Mouse (Mus musculus) ES-E14 (cell line): ENCODE measurements at regions not wholly inside any gene's neighbourhood (a gene's known extent, or its start where the extent isn't known, plus 50 kb on each side); places are given as distances from the start of the nearest gene placed in this dataset.

Source experiments
- DNase-seq: peaks from one replicate; pipeline ENCODE4 v3.0.0-alpha.2; 2013; ENCODE audit warnings: low read depth, low spot score
- H3K27ac ChIP-seq: 2 replicates; pipeline ENCODE4 v1.5.1; 2012; ENCODE audit warnings: low read depth, mild to moderate bottlenecking, low read length, moderate library complexity, mixed read lengths; ENCODE audit not compliant: poor library complexity, insufficient read depth, severe bottlenecking
- H3K36me3 ChIP-seq: 2 replicates; pipeline ENCODE4 v1.6.1; 2012; ENCODE audit warnings: mild to moderate bottlenecking, low read length, moderate library complexity, mixed read lengths; ENCODE audit not compliant: control insufficient read depth, poor library complexity, insufficient read depth, severe bottlenecking
- H3K4me1 ChIP-seq, 2 experiments: fragments of 150-350 bp in 1 of 2; sonication (generic) in 1 of 2; 2 replicates each; pipeline ENCODE4 v1.6.1; 2012; ENCODE audit warnings: low read length in 2 of 2, mild to moderate bottlenecking in 1 of 2, mixed read lengths in 1 of 2; ENCODE audit not compliant: control insufficient read depth in 2 of 2, insufficient read depth in 2 of 2, poor library complexity in 1 of 2
- H3K4me3 ChIP-seq, 2 experiments: fragments of 150-350 bp in 1 of 2; sonication (generic) in 1 of 2; 2 replicates each; pipeline ENCODE4 v1.5.1; 2012; ENCODE audit warnings: low read length in 2 of 2, low read depth in 1 of 2, mild to moderate bottlenecking in 1 of 2, mixed read lengths in 1 of 2; ENCODE audit not compliant: insufficient read depth in 1 of 2, poor library complexity in 1 of 2, severe bottlenecking in 1 of 2
- H3K9ac ChIP-seq: 2 replicates; pipeline ENCODE4 v1.6.1; 2012; ENCODE audit warnings: low read depth, mild to moderate bottlenecking, low read length, mixed read lengths; ENCODE audit not compliant: poor library complexity, insufficient read depth, severe bottlenecking
- H3K9me3 ChIP-seq: fragments of 150-350 bp; sonication (generic); 2 replicates; pipeline ENCODE4 v1.6.1; 2012; ENCODE audit warnings: low read depth, mild to moderate bottlenecking, low read length; ENCODE audit not compliant: control insufficient read depth, insufficient read depth
- CHD2 ChIP-seq: IDR thresholded peaks from 2 replicates; pipeline ENCODE4 v1.6.1; 2014; ENCODE audit warnings: mild to moderate bottlenecking, low read depth, low read length, inconsistent platforms
- HCFC1 ChIP-seq: IDR thresholded peaks from 2 replicates; pipeline ENCODE4 v1.6.1; 2012; ENCODE audit warnings: low read length, inconsistent platforms, borderline replicate concordance; ENCODE audit not compliant: insufficient read depth
- MAFK ChIP-seq: IDR thresholded peaks from 2 replicates; pipeline ENCODE4 v1.6.1; 2014; ENCODE audit warnings: mild to moderate bottlenecking, low read depth, low read length, inconsistent platforms; ENCODE audit not compliant: insufficient read depth
- ZC3H11A ChIP-seq: IDR thresholded peaks from 2 replicates; pipeline ENCODE4 v1.6.1; 2012; ENCODE audit warnings: low read depth, mild to moderate bottlenecking, inconsistent platforms, low read length, borderline replicate concordance
- ZNF384 ChIP-seq: IDR thresholded peaks from 2 replicates; pipeline ENCODE4 v1.6.1; 2012; ENCODE audit warnings: low read depth, low read length, inconsistent platforms
- in situ Hi-C, 2 experiments: fragments of 600-800 bp; cut with MboI; formaldehyde crosslinking; loops; one replicate each; pipeline ENCODE4 v1.15.1; 2025; ENCODE audit warnings: low sequenced_read_pairs in 2 of 2, inconsistent platforms in 1 of 2; ENCODE audit not compliant: unreplicated experiment in 2 of 2

DNA sequence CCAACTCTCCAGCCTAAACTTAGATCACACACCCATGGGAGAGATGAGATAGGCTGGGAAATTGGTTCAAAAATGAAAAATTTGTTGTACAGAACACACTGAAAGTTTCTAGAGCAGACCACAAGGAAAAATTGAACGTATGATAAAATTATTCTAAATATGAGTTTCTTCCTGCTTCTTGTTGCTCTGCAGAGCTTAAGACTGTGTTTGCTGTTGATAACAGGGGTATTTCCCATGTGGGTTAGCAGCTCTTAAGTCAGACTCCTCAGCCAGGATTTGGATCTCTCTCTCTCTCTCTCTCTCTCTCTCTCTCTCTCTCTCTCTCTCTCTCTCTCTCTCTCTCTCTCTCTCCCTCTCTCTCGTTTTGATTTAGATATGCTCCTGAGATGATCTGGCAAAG lies 173.5 kb upstream of the Stt3b start:
- DNase-seq: no peak
- no peaks in the 10 kb centered on the region for H3K9me3 ChIP-seq
- no peak overlapping the region for H3K4me3 ChIP-seq
- H3K27ac ChIP-seq: no peak overlapping the region
- no peaks in the 10 kb centered on the region for H3K4me1 ChIP-seq
- in situ Hi-C loops: no loop called here
- H3K36me3 ChIP-seq: no peaks in the 10 kb centered on the region
- TF ChIP-seq HCFC1 (no peak), MAFK (no peak), CHD2 (no peak), ZC3H11A (no peak), ZNF384 (no peak)
- H3K9ac ChIP-seq: no peak overlapping the region

DNA sequence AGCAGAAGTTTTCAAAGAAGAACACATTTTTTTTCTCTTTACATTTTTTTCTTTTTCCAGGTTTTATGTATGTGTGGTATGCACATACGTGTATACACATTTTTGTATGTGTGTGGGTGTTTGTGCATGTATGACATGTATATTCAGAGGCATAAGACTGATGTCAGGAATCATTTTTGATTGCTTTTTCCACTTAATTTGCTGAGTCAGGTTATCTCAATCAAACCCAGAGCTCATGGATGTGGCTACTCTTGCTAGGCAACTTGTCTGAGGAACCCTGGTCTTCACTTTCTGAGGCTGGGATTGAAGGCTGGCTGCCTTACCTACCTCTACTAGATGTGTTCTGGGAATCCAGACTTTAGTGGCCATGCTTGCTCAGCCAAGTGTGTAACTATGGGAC lies 174.2 kb upstream of the Stt3b start:
- Histone ChIP-seq H3K4me3 (no peak overlapping the region), H3K27ac (no peak overlapping the region), H3K9me3 (no peaks in the 10 kb centered on the region), H3K36me3 (no peaks in the 10 kb centered on the region), H3K4me1 (no peaks in the 10 kb centered on the region), H3K9ac (no peak overlapping the region)
- in situ Hi-C loops: no loop called here
- TF ChIP-seq CHD2 (no peak), MAFK (peak; percentile 74), HCFC1 (no peak)
- DNase-seq: no peak

DNA sequence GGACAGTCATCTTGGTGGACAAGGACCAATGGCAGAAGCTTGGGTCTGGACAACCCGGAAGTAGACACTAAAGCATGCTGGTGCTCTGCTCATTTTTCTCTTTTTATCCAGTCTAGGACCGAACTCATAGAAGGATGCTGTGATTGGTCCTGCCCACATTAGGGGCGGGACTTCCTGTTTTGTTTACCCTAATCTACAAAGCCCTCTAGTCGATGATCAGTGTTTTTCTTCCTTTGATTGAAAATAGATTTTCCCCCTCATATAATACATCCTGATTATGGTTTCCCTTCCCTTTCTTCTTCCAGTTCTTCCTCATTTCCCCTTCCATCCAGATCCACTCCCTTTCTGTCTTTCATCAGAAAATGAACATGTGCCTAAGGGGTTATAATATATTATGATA lies 175.0 kb upstream of the Stt3b start:
- DNase-seq: no peak

DNA sequence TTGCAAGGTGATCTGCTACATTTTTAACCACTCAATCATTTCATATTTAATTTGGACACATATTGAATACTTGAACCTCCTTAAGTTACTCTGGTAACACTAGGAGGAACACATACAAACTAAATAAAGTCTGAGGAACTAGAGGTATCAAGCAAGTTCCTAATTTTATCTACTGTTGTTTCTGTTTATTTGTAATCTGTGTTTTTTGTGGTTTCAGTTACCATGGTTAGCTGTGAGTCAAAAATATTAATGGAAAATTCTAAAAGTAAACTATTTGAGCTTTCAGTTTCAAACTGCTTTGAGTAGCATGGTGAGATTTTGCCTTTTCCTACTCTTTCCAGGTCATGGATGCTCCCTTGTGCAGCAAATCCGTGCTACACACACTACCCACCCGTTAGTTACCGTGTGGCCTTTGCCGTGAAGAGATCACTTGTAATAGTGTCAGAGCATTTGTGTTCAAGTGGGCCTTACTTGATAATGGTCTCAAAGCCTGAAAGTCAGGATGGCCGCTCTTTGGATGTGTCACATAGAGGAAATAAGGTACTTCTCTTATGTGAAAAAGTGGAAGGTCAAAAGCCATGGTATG lies 177.0 kb upstream of the Stt3b start:
- in situ Hi-C loops: no loop called here
- H3K4me3 ChIP-seq: no peak overlapping the region
- H3K9ac ChIP-seq: no peak overlapping the region

More for the DNA sequence above, 175.0 kb upstream of the Stt3b start:
- Histone ChIP-seq H3K4me3 (no peak overlapping the region), H3K9ac (no peak overlapping the region), H3K9me3 (no peaks in the 10 kb centered on the region), H3K27ac (no peak overlapping the region), H3K4me1 (no peaks in the 10 kb centered on the region), H3K36me3 (no peaks in the 10 kb centered on the region)
- TF ChIP-seq ZNF384: no peak
- no peak for TF ChIP-seq ZC3H11A
- TF ChIP-seq MAFK: no peak
- TF ChIP-seq CHD2: no peak
- no peak for TF ChIP-seq HCFC1
- in situ Hi-C loops: no loop called here

More for the DNA sequence above, 177.0 kb upstream of the Stt3b start:
- Histone ChIP-seq H3K27ac (no peak overlapping the region), H3K4me1 (no peaks in the 10 kb centered on the region), H3K9me3 (no peaks in the 10 kb centered on the region), H3K36me3 (no peaks in the 10 kb centered on the region)
- no peak for DNase-seq
- TF ChIP-seq HCFC1 (no peak), CHD2 (no peak), MAFK (no peak), ZNF384 (no peak), ZC3H11A (no peak)
